Mouse (Mus musculus): ENCODE measurements at regions not wholly inside any gene's neighbourhood (a gene's known extent, or its start where the extent isn't known, plus 50 kb on each side); places are given as distances from the start of the nearest gene placed in this dataset.

- no peaks in the 10 kb centered on the region for H3K36me3 ChIP-seq (replicated peaks)
- H3K4me3 ChIP-seq = no peak overlapping the region
- WGBS = 26% methylated on average over 4 of the region's 4 CpGs
- no peak for ATAC-seq (replicated peaks)
- H3K4me1 ChIP-seq = no peaks in the 10 kb centered on the region
- H3K4me2 ChIP-seq = no peak overlapping the region
- no peak overlapping the region for H3K27ac ChIP-seq
- H3K9me3 ChIP-seq = no peaks in the 10 kb centered on the region
- no peak overlapping the region for H3K9ac ChIP-seq
- H3K27me3 ChIP-seq (replicated peaks) = no peaks in the 10 kb centered on the region
Measured at GRCm38 (mm10) chr15:72379291-72379690, 1455.1 kb upstream of the Gm6569 start.

DNA sequence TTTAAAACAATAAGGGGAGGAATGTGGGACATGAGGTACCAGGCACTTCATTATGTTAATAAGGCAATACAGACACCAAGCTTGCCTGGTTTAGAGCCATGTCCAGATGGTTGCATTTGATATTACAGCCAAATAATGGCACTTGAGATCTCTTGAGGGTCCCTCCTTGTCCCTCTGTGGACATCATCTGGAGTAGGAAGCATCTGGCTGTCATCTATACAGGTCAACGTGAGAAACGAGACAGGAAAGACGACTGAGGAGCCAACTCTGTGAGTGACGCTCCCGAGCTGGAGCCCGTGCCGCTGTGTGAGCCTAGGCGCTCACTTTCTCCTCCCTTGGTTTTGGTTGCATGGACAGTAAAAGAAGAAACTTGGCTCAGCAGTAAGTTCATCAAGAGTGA lies 1453.2 kb upstream of the Gm6569 start:
- ATAC-seq (replicated peaks) = 0 out of 2 replicates have a peak, but pooled peaks have one; percentile 11
- H3K27me3 ChIP-seq (replicated peaks) = no peaks in the 10 kb centered on the region
- 75% methylated on average over 8 of the region's 8 CpGs for WGBS
- H3K27ac ChIP-seq = no peak overlapping the region
- no peaks in the 10 kb centered on the region for H3K36me3 ChIP-seq (replicated peaks)
- H3K9ac ChIP-seq = no peak overlapping the region
- no peaks in the 10 kb centered on the region for H3K4me1 ChIP-seq
- H3K9me3 ChIP-seq = no peaks in the 10 kb centered on the region
- H3K4me2 ChIP-seq = no peak overlapping the region
- no peak overlapping the region for H3K4me3 ChIP-seq

- Histone ChIP-seq H3K27ac (no peak overlapping the region), H3K4me2 (no peak overlapping the region), H3K4me1 (no peaks in the 10 kb centered on the region), H3K4me3 (no peak overlapping the region), H3K9me3 (no peaks in the 10 kb centered on the region), H3K27me3 (replicated peaks) (no peaks in the 10 kb centered on the region), H3K9ac (no peak overlapping the region), H3K36me3 (replicated peaks) (no peaks in the 10 kb centered on the region)
- ATAC-seq (replicated peaks) = 0 out of 2 replicates have a peak, but pooled peaks have one; percentile 20
- WGBS = 83% methylated on average over 5 of the region's 5 CpGs
Measured at GRCm38 (mm10) chr15:72381744-72382143, 1452.6 kb upstream of the Gm6569 start.

DNA sequence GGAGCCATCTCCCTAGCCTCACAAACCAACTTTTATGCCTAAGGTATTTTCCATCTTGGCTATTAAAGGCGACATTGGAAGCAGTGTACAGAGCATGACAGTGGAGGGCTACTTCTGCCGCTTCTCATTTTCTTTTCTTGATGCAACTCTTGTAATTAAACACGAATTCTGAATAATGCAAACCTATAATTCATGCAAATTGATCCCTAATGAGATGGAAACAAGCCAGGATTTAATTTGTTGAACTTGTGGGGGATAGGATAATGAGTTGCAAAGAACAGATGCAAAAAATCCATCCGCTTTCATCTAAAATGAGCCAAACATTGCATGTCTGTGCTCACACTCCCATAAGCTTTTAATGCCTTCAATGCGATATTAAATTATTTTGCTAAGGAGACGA lies 1451.8 kb upstream of the Gm6569 start:
- Histone ChIP-seq H3K36me3 (replicated peaks) (no peaks in the 10 kb centered on the region), H3K4me1 (no peaks in the 10 kb centered on the region), H3K9me3 (no peaks in the 10 kb centered on the region), H3K9ac (no peak overlapping the region), H3K4me2 (no peak overlapping the region), H3K27me3 (replicated peaks) (no peaks in the 10 kb centered on the region), H3K27ac (no peak overlapping the region), H3K4me3 (no peak overlapping the region)
- WGBS = 60% methylated on average over 6 of the region's 6 CpGs
- ATAC-seq (replicated peaks) = peak; percentile 79

DNA sequence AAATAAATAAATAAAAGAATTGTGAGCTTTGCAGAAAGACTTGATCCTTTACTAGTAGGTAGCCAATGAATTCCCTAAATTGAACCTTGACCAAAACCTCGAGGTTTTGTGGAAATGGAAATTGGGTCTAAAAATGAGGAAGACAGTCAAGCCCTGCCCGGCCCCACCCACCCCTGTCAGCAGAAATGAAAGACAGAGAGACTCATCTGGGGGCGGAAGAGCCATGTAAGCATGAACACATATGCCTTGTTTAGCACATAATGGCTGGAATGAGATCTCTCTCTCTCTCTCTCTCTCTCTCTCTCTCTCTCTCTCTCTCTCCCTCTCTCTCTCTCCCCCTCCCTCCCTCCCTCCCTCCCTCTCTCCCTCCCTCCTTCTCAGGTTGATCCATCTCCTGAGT lies 1451.3 kb upstream of the Gm6569 start:
- Histone ChIP-seq H3K27me3 (replicated peaks) (no peaks in the 10 kb centered on the region), H3K9ac (no peak overlapping the region), H3K27ac (no peak overlapping the region), H3K9me3 (no peaks in the 10 kb centered on the region), H3K4me3 (no peak overlapping the region), H3K4me1 (no peaks in the 10 kb centered on the region), H3K4me2 (no peak overlapping the region), H3K36me3 (replicated peaks) (no peaks in the 10 kb centered on the region)
- WGBS = 70% methylated on average over 3 of the region's 3 CpGs
- ATAC-seq (replicated peaks) = no peak

GRCm38 (mm10) chr15:72383470-72383869 lies 1450.9 kb upstream of the Gm6569 start:
- H3K9me3 ChIP-seq = no peaks in the 10 kb centered on the region
- ATAC-seq (replicated peaks) = no peak
- no peak overlapping the region for H3K4me3 ChIP-seq
- no peaks in the 10 kb centered on the region for H3K27me3 ChIP-seq (replicated peaks)
- H3K27ac ChIP-seq = no peak overlapping the region
- H3K36me3 ChIP-seq (replicated peaks) = no peaks in the 10 kb centered on the region
- H3K4me2 ChIP-seq = no peak overlapping the region
- WGBS = 21% methylated on average over 1 of the region's 1 CpGs
- H3K4me1 ChIP-seq = no peaks in the 10 kb centered on the region
- no peak overlapping the region for H3K9ac ChIP-seq

- 69% methylated on average over 2 of the region's 2 CpGs for WGBS
- H3K9me3 ChIP-seq = no peaks in the 10 kb centered on the region
- no peaks in the 10 kb centered on the region for H3K36me3 ChIP-seq (replicated peaks)
- H3K4me2 ChIP-seq = no peak overlapping the region
- H3K27ac ChIP-seq = no peak overlapping the region
- no peak for ATAC-seq (replicated peaks)
- no peak overlapping the region for H3K9ac ChIP-seq
- no peaks in the 10 kb centered on the region for H3K4me1 ChIP-seq
- H3K27me3 ChIP-seq (replicated peaks) = no peaks in the 10 kb centered on the region
- H3K4me3 ChIP-seq = no peak overlapping the region
Measured at GRCm38 (mm10) chr15:72393226-72393625, 1441.1 kb upstream of the Gm6569 start.

DNA sequence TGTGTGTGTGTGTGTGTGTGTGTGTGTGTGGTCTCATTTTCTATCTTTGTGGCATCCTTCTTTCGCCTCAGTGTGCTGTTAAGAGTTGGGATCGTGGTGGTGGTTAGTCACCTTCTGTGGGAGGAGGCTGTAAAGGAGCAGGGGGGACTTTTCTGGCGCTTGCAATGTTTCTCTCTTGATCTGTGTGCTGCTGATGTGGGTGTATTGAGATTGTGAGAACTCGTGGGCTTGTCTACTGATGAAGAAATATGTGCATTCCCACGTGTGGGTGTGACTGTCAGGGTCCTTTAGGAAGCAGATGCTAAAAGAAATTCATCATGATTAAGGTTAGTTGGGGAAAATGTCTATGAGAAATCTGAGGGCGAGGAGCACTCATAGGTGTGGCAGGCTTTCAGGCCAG lies 1422.4 kb upstream of the Gm6569 start:
- no peaks in the 10 kb centered on the region for H3K36me3 ChIP-seq (replicated peaks)
- H3K27ac ChIP-seq = no peak overlapping the region
- WGBS = 80% methylated on average over 6 of the region's 6 CpGs
- ATAC-seq (replicated peaks) = no peak
- no peak overlapping the region for H3K4me3 ChIP-seq
- no peak overlapping the region for H3K4me2 ChIP-seq
- no peaks in the 10 kb centered on the region for H3K27me3 ChIP-seq (replicated peaks)
- no peak overlapping the region for H3K9ac ChIP-seq
- H3K9me3 ChIP-seq = no peaks in the 10 kb centered on the region
- no peaks in the 10 kb centered on the region for H3K4me1 ChIP-seq

Data from midbrain, embryonic 15.5 days (tissue).